Mouse (Mus musculus) midbrain, embryonic 14.5 days (tissue): ENCODE data around the gene Zdhhc4. TPM values are rescaled to one million over a fixed set of nuclear protein-coding genes. Genes with fewer than 3 reads are reported as not detected.

Source experiments
- ATAC-seq: fragments of 200-750 bp; cut with Nextera tagmentation; 2 replicates; pipeline ENCODE4 v1.8.0; 2017; ENCODE audit warnings: moderate number of reproducible peaks, moderate library complexity; ENCODE audit not compliant: low FRiP score, low TSS enrichment
- DNase-seq: peaks from one replicate; pipeline ENCODE4 v3.0.0-alpha.2; 2015
- H3K27ac ChIP-seq: fragments of 300-500 bp; sonication (generic); replicated peaks from 2 replicates; pipeline ENCODE4 v1.5.1; 2014; ENCODE audit warnings: mild to moderate bottlenecking, low read depth, low read length, moderate library complexity
- H3K27me3 ChIP-seq: fragments of 300-500 bp; sonication (generic); 2 replicates; pipeline ENCODE4 v1.6.1; 2014; ENCODE audit warnings: low read length, control low read depth, mixed read lengths; ENCODE audit not compliant: control insufficient read depth, insufficient read depth
- H3K36me3 ChIP-seq: fragments of 300-500 bp; sonication (generic); 2 replicates; pipeline ENCODE4 v1.6.1; 2014; ENCODE audit warnings: low read length, control low read depth; ENCODE audit not compliant: control insufficient read depth, insufficient read depth
- H3K4me1 ChIP-seq: fragments of 300-500 bp; sonication (generic); 2 replicates; pipeline ENCODE4 v1.6.1; 2014; ENCODE audit warnings: mild to moderate bottlenecking, antibody characterized with exemption, low read length, control low read depth; ENCODE audit not compliant: control insufficient read depth, insufficient read depth
- H3K4me2 ChIP-seq: fragments of 300-500 bp; sonication (generic); 2 replicates; pipeline ENCODE4 v1.6.1; 2014; ENCODE audit warnings: mild to moderate bottlenecking, low read length, moderate library complexity
- H3K4me3 ChIP-seq: fragments of 300-500 bp; sonication (generic); replicated peaks from 2 replicates; pipeline ENCODE4 v1.5.1; 2014; ENCODE audit warnings: low read depth, low read length
- H3K9ac ChIP-seq: fragments of 300-500 bp; sonication (generic); replicated peaks from 2 replicates; pipeline ENCODE4 v1.6.1; 2014; ENCODE audit warnings: mild to moderate bottlenecking, low read length, moderate library complexity
- H3K9me3 ChIP-seq: fragments of 300-500 bp; sonication (generic); 2 replicates; pipeline ENCODE4 v1.6.1; 2016; ENCODE audit warnings: low read length, control low read depth, mixed read lengths; ENCODE audit not compliant: control insufficient read depth
- WGBS: fragments of 180-500 bp; shearing (Covaris S2); extraction: QIAGEN DNeasy Blood & Tissue Kit; methylation state at CpG from one replicate; pipeline ENCODE4 v1.1.7; 2014; 5-methylcytosine and 5-hydroxymethylcytosine counted together
- polyA plus RNA-seq: library from polyadenylated mRNA; unstranded; fragments of >200 nt; fragmentation: Nextera tagmentation; extraction: Ambion mirVana; gene quantifications from 2 replicates; pipeline ENCODE4 v1.2.1, GENCODE M21; 2014

The Zdhhc4 gene
- polyA plus RNA-seq, 1 experiment from 2014 or later = 84.3 TPM

DNA sequence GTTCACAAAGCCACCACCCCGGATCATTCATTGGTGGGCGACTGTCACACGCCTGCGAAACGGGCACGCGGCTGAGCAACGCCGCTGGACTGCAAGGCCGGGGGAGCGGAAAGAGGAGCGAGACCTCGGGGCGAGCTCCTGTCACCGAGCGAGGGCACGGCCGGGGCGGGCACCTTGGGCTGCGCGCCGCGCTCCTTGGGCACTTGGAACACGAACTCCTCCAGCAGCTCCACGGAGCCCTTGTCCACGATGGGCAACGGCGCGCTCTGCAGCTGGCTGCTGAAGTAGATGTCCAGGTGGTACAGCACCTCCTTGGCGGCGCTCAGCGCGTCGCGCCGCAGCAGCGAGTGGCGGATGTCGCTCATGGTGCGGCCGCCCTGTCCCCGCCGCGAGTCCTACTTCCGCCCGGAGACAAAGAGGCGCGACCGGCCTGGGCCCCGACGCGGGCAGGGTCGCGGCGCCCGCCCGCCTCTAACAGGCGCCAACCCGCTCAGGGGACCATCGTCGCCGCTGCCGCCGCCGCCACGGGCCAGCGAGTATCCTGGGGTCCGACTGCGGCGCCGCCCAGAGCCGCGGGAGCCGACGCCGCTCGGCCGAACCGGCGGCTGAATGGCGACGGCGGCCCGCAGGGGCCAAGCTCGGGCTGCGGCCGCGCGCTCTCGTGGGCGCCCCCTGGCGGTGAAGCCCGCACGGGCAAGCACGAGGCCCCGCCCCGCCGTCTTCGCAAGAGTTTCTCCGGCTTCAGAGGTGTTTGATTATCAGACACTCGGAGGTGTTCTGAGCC is 14.1 kb downstream of the Zdhhc4 start, which contains the start of gene E130309D02Rik:
E130309D02Rik (minus strand) TSS at position 631 of the 784 bp plus-strand sequence.
- H3K36me3 ChIP-seq = peaks cover 61% of the 10 kb centered on the region
- no peaks in the 10 kb centered on the region for H3K27me3 ChIP-seq
- ATAC-seq (peak; percentile 79), DNase-seq (peak; percentile 95)
- H3K9me3 ChIP-seq = no peaks in the 10 kb centered on the region
- H3K4me3 ChIP-seq = peak within 1 kb of the TSS; percentile 87
- peak within 1 kb of the TSS; percentile 96 for H3K27ac ChIP-seq
- peaks cover 17% of the 10 kb centered on the region for H3K4me1 ChIP-seq
- peak within 1 kb of the TSS; percentile 88 for H3K4me2 ChIP-seq
- WGBS = under 1% methylated on average over 100 of the region's 101 CpGs
- peak within 1 kb of the TSS; percentile 97 for H3K9ac ChIP-seq

DNA sequence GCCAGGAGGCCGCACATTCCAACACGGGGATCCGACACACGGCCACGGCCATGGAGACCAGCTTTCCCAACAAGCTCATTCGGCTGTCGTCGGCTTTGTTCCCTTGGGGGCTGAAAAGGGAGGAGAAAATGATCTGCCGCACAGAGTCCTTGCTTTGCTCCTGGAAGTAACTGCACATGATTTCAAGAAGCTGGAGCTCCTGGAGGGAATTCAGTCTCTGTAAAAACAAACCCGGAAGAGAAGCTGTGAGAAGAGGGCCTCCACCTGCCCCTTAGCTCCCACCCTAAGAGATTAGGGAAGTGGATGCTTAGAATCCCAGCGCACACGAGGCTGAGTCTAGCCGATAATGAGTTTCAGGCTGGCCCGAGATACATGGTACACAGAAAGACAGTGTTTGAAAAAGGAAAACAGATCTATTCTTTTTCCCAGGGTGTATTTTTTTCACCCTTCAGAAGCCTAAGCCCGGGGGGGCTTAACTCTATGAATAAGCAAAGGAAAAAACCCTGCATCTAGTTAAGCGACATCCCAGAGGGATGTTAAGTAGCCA is 14.8 kb downstream of the Zdhhc4 start:
- 1% methylated on average over 16 of the region's 16 CpGs for WGBS
- Histone ChIP-seq H3K27ac (peak overlapping the region; percentile 96), H3K4me3 (peak overlapping the region; percentile 87), H3K27me3 (no peaks in the 10 kb centered on the region), H3K4me1 (peaks cover 17% of the 10 kb centered on the region), H3K36me3 (peaks cover 61% of the 10 kb centered on the region), H3K4me2 (peak overlapping the region; percentile 88), H3K9ac (peak overlapping the region; percentile 97), H3K9me3 (no peaks in the 10 kb centered on the region)
- ATAC-seq = no peak
- DNase-seq = peak; percentile 68

DNA sequence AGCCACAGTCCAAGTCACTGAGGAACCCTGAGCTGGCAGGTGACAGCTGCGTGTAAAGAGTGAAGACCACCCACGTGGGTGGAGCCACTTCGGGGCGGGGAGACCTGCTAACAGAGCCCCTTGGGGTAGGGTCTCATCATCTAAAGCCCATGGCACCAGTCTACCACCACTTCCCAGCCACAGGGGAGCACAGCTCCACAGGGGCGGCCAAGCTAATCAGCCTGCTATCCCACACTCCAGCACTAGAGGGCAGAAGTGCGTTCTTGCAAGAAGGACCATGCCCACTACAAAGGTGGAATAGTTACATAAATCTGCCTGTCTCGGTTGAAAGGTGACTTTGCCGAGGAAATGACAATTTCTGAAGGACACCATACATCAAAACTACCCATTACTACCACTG is 17.2 kb downstream of the Zdhhc4 start:
- ATAC-seq (no peak), DNase-seq (peak; percentile 86)
- H3K4me3 ChIP-seq = no peak overlapping the region
- H3K4me1 ChIP-seq = peaks cover 17% of the 10 kb centered on the region
- H3K9me3 ChIP-seq = no peaks in the 10 kb centered on the region
- H3K4me2 ChIP-seq = no peak overlapping the region
- no peak overlapping the region for H3K27ac ChIP-seq
- WGBS = 63% methylated on average over 8 of the region's 8 CpGs
- H3K27me3 ChIP-seq = no peaks in the 10 kb centered on the region
- H3K9ac ChIP-seq = no peak overlapping the region
- H3K36me3 ChIP-seq = peaks cover 61% of the 10 kb centered on the region

DNA sequence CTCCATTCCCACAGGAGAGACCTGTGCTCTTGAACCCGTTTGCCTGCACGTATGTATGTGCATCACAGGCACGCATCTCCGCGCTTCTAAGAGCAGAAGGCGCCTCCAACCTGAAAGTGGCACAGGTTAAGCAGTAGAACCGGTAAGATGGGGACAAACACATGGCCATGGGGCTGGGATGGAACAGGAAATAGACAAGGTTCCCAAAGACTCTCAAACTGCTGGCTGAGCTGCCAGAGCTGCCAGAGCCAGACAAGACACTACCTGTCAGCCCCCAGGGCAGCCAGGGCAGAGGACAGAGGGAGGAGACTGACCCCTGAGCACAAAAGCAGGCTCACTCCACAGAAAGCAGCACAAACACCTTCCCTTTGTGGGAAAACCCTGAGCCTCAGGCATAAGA is 19.1 kb downstream of the Zdhhc4 start:
- no peak overlapping the region for H3K4me3 ChIP-seq
- no peak for DNase-seq
- no peak overlapping the region for H3K27ac ChIP-seq
- no peak overlapping the region for H3K9ac ChIP-seq
- peaks cover 69% of the 10 kb centered on the region for H3K36me3 ChIP-seq
- no peak for ATAC-seq
- WGBS = 98% methylated on average over 7 of the region's 7 CpGs
- no peaks in the 10 kb centered on the region for H3K9me3 ChIP-seq
- H3K4me1 ChIP-seq = peaks cover 17% of the 10 kb centered on the region
- no peak overlapping the region for H3K4me2 ChIP-seq
- H3K27me3 ChIP-seq = no peaks in the 10 kb centered on the region

DNA sequence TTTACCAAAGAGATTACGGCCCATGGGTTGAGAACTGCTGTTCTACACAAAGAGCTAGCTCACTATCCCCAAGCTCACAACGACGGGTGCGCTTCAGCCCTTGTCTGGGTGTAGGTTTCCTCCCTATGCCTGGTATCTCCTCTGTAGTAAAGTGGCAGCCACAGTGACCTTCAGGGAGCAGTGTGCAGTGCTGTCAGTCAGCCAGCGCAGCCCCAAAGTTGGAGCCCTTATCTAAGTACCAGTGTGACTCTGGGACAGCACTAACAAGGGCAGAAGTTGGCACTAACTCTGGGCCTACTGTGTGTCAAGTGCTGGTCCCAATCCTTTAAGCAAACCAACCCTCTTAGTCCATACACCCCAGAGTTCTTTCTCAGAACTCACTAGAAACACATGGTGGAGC is 20.2 kb downstream of the Zdhhc4 start:
- peaks cover 77% of the 10 kb centered on the region for H3K36me3 ChIP-seq
- H3K4me3 ChIP-seq = no peak overlapping the region
- no peaks in the 10 kb centered on the region for H3K27me3 ChIP-seq
- H3K4me1 ChIP-seq = peaks cover 14% of the 10 kb centered on the region
- DNase-seq (no peak), ATAC-seq (no peak)
- no peak overlapping the region for H3K27ac ChIP-seq
- H3K9me3 ChIP-seq = no peaks in the 10 kb centered on the region
- H3K9ac ChIP-seq = no peak overlapping the region
- H3K4me2 ChIP-seq = no peak overlapping the region
- 96% methylated on average over 5 of the region's 5 CpGs for WGBS

DNA sequence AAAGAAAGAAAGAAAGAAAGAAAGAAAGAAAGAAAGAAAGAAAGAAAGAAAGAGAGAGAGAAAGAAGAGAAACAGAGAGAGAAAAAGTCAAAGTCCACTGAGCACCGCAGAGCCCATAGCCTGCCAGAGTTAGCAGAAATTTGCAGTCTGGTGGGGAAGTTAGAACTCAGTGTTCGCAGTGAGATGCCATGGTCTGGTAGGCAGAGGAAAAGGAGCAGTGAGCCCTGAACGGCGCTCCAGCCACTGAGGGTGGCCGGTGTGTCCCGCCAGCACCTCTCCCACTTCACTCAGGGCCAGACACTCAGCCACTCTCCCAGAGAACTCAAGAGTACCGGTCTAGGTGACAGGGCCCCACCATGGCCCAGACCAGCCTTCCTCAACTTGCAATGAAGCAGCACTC is 24.8 kb downstream of the Zdhhc4 start:
- 89% methylated on average over 7 of the region's 7 CpGs for WGBS
- Histone ChIP-seq H3K4me3 (no peak overlapping the region), H3K4me2 (no peak overlapping the region), H3K9me3 (no peaks in the 10 kb centered on the region), H3K9ac (no peak overlapping the region; the same call in 1 of the 2 replicates), H3K36me3 (peaks cover 96% of the 10 kb centered on the region), H3K27me3 (no peaks in the 10 kb centered on the region), H3K4me1 (no peaks in the 10 kb centered on the region), H3K27ac (no peak overlapping the region)
- DNase-seq (no peak), ATAC-seq (no peak)

DNA sequence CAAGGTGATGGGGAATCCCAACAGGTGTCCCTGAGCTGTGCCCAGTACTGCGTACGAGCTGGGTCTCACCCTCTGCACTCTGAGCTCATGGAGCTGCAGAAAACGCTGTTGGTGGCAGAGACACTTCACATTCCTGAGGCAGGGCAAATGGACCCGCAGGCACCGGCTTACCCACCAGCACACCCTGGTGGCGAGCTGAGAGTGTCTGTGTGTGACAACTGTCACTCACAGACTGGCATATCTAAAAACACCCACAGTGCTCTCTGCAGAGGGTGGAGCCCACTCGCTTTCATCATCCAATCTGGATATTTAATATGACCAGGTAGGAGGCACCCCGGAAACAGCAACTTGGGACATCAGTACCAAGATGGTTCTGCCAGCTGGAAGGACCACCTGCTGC is 27.8 kb downstream of the Zdhhc4 start:
- no peak for DNase-seq
- H3K4me2 ChIP-seq = no peak overlapping the region
- no peak overlapping the region for H3K27ac ChIP-seq
- no peak for ATAC-seq
- WGBS = 78% methylated on average over 8 of the region's 8 CpGs
- H3K4me3 ChIP-seq = no peak overlapping the region
- H3K9me3 ChIP-seq = no peaks in the 10 kb centered on the region
- H3K27me3 ChIP-seq = no peaks in the 10 kb centered on the region
- H3K4me1 ChIP-seq = no peaks in the 10 kb centered on the region
- H3K9ac ChIP-seq = no peak overlapping the region
- peaks cover 74% of the 10 kb centered on the region for H3K36me3 ChIP-seq

DNA sequence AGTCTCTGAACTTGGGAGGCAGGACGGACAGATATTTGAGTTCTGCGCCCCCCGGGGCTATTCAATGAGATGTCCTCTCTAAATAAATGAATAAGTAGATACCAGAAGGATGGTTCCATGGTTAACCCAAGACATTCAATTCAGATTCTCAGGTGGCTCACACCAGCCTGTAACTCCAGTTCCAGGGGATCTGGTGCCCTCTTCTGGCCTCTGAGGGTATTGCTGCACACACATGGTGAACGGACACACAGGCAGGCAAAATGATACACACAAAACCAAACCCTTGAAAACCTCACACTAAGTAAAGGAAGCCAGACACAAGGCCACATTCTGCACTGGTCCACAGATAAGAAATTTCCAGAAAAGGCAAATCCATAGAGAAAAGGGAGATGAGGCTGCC is 29.4 kb downstream of the Zdhhc4 start:
- H3K4me3 ChIP-seq = no peak overlapping the region
- H3K27ac ChIP-seq = no peak overlapping the region
- H3K36me3 ChIP-seq = peaks cover 61% of the 10 kb centered on the region
- 95% methylated on average over 4 of the region's 4 CpGs for WGBS
- no peaks in the 10 kb centered on the region for H3K9me3 ChIP-seq
- H3K4me1 ChIP-seq = no peaks in the 10 kb centered on the region
- no peak overlapping the region for H3K9ac ChIP-seq
- peak; percentile 59 for DNase-seq
- ATAC-seq = no peak
- H3K4me2 ChIP-seq = no peak overlapping the region
- peaks cover under 1% of the 10 kb centered on the region; the same call in 1 of the 2 replicates for H3K27me3 ChIP-seq

DNA sequence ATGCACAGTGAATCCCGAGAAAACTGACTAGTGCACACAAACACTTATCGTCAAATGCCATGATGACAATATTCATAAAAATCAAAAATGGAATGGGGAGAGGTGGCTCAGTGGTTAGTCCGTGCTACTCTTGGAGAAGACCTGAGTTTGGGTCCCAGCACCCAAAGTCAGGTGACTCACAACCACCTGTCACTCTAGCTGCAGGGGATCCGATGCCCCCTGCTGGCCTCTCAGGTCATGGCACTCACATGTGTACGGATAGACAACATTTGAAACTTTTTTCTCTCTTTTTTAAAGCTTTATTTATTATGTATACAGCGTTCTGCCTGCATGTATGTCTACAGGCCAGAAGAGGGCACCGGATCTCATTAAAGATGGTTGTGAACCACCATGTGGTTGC is 30.7 kb downstream of the Zdhhc4 start:
- H3K36me3 ChIP-seq = peaks cover 51% of the 10 kb centered on the region
- no peaks in the 10 kb centered on the region for H3K9me3 ChIP-seq
- no peak overlapping the region for H3K4me2 ChIP-seq
- H3K27me3 ChIP-seq = peaks cover 14% of the 10 kb centered on the region
- H3K4me1 ChIP-seq = no peaks in the 10 kb centered on the region
- no peak overlapping the region for H3K4me3 ChIP-seq
- ATAC-seq = no peak
- H3K9ac ChIP-seq = no peak overlapping the region
- 98% methylated on average over 7 of the region's 7 CpGs for WGBS
- DNase-seq = no peak
- no peak overlapping the region for H3K27ac ChIP-seq
